Mouse (Mus musculus) CH12.LX (cell line): ENCODE measurements around the gene Prph. TPM values are rescaled to one million over a fixed set of nuclear protein-coding genes. Genes with fewer than 3 reads are reported as not detected.

Source experiments
- DNase-seq: peaks from one replicate; pipeline ENCODE4 v3.0.0-alpha.2; 2013; ENCODE audit errors: extremely low read depth
- H3K27ac ChIP-seq: 2 replicates; pipeline ENCODE4 v1.5.1; 2012; ENCODE audit warnings: low read depth, mild to moderate bottlenecking, control low read depth, moderate library complexity; ENCODE audit not compliant: insufficient read depth
- H3K27me3 ChIP-seq: replicated peaks from 2 replicates; pipeline ENCODE3; 2012; ENCODE audit warnings: inconsistent platforms
- H3K36me3 ChIP-seq, 2 experiments: replicated peaks in 1 of 2; 2 replicates each; pipeline versions ENCODE3 to v1.6.1; 2012; ENCODE audit warnings: inconsistent platforms in 1 of 2, low read length in 1 of 2, mild to moderate bottlenecking in 1 of 2, mixed read lengths in 1 of 2, moderate library complexity in 1 of 2; ENCODE audit not compliant: control insufficient read depth in 1 of 2, insufficient read depth in 1 of 2
- H3K4me1 ChIP-seq, 2 experiments: 2 replicates each; pipeline ENCODE4 v1.6.1; 2012; ENCODE audit warnings: inconsistent platforms in 1 of 2, moderate library complexity in 1 of 2; ENCODE audit not compliant: insufficient read depth in 2 of 2, control insufficient read depth in 1 of 2
- H3K4me2 ChIP-seq: 2 replicates; pipeline ENCODE4 v1.6.1; 2012; ENCODE audit warnings: low read depth, mild to moderate bottlenecking, control low read depth; ENCODE audit not compliant: poor library complexity, insufficient read depth, severe bottlenecking
- H3K4me3 ChIP-seq, 3 experiments: fragments of 150-350 bp in 1 of 3; sonication (generic) in 1 of 3; replicated peaks in 1 of 3; 2 replicates each; pipeline versions ENCODE3 to v1.5.1; 2011 to 2012; ENCODE audit warnings: low read depth in 2 of 3, low read length in 2 of 3, mild to moderate bottlenecking in 2 of 3, moderate library complexity in 2 of 3, control low read depth in 1 of 3, improper control_type of control experiment in 1 of 3, inconsistent platforms in 1 of 3, mixed read lengths in 1 of 3; ENCODE audit not compliant: poor library complexity in 1 of 3
- H3K79me2 ChIP-seq: replicated peaks from 2 replicates; pipeline ENCODE4 v1.6.1; 2012; ENCODE audit warnings: mild to moderate bottlenecking, moderate library complexity; ENCODE audit not compliant: control insufficient read depth, poor library complexity, insufficient read depth, severe bottlenecking; ENCODE audit errors: extremely low read depth
- H3K9ac ChIP-seq: 2 replicates; pipeline ENCODE4 v1.6.1; 2012; ENCODE audit warnings: low read depth, mild to moderate bottlenecking, control low read depth, moderate library complexity; ENCODE audit not compliant: insufficient read depth
- H3K9me3 ChIP-seq: replicated peaks from 2 replicates; pipeline ENCODE3; 2012; ENCODE audit warnings: low read length, inconsistent platforms, mixed read lengths
- CHD1 ChIP-seq: IDR thresholded peaks from 2 replicates; pipeline ENCODE4 v1.6.1; 2012; ENCODE audit warnings: low read depth, low read length, improper control_type of control experiment, inconsistent platforms
- ELF1 ChIP-seq: IDR thresholded peaks from 2 replicates; pipeline ENCODE4 v1.6.1; 2014; ENCODE audit warnings: low read depth, mild to moderate bottlenecking, inconsistent platforms, low read length, improper control_type of control experiment
- GABPA ChIP-seq: IDR thresholded peaks from 2 replicates; pipeline ENCODE4 v1.6.1; 2012; ENCODE audit warnings: low read depth, low read length, improper control_type of control experiment, inconsistent platforms; ENCODE audit not compliant: insufficient replicate concordance
- MAX ChIP-seq: IDR thresholded peaks from 2 replicates; pipeline ENCODE4 v1.6.1; 2011; ENCODE audit warnings: low read length, improper control_type of control experiment
- MAZ ChIP-seq: IDR thresholded peaks from 2 replicates; pipeline ENCODE4 v1.6.1; 2012; ENCODE audit warnings: low read depth, mild to moderate bottlenecking, inconsistent platforms, low read length, improper control_type of control experiment, moderate library complexity
- NRF1 ChIP-seq: IDR thresholded peaks from 2 replicates; pipeline ENCODE4 v1.6.1; 2014; ENCODE audit warnings: low read depth, mild to moderate bottlenecking, inconsistent platforms, low read length, improper control_type of control experiment, moderate library complexity
- PAX5 ChIP-seq: IDR thresholded peaks from 2 replicates; pipeline ENCODE4 v1.6.1; 2012; ENCODE audit warnings: low read length, inconsistent platforms, mixed read lengths
- POLR2AphosphoS2 ChIP-seq: IDR thresholded peaks from 2 replicates; pipeline ENCODE4 v1.6.1; 2011; ENCODE audit warnings: low read depth, low read length, improper control_type of control experiment
- RCOR1 ChIP-seq: conservative IDR thresholded peaks from 2 replicates; pipeline ENCODE4 v1.6.1; 2012; ENCODE audit warnings: low read depth, mild to moderate bottlenecking, inconsistent platforms, low read length, improper control_type of control experiment
- TBP ChIP-seq: conservative IDR thresholded peaks from 2 replicates; pipeline ENCODE4 v1.6.1; 2011; ENCODE audit warnings: low read depth, low read length, improper control_type of control experiment
- USF2 ChIP-seq: conservative IDR thresholded peaks from 2 replicates; pipeline ENCODE4 v1.6.1; 2011; ENCODE audit warnings: low read depth, low read length, improper control_type of control experiment
- dilution Hi-C: fragments of 300-500 bp; cut with MboI; formaldehyde crosslinking; loops from 2 replicates; pipeline ENCODE4 v1.14.3; 2020; ENCODE audit warnings: low sequenced_read_pairs; ENCODE audit not compliant: extremely low pct_unique_long_range_greater_than_20kb, extremely low pct_ligation_motif_present
- in situ Hi-C: fragments of 300-500 bp; cut with MboI; formaldehyde crosslinking; loops from 3 replicates; pipeline ENCODE4 v1.14.3; 2019; ENCODE audit warnings: low sequenced_read_pairs, low pct_ligation_motif_present, low pct_unique_long_range_greater_than_20kb, mixed read lengths
- polyA plus RNA-seq: library from polyadenylated mRNA; unstranded; fragments of >175 nt; gene quantifications from 2 replicates; pipeline ENCODE4 v1.2.1, GENCODE M21; 2012; ENCODE audit warnings: low read depth; ENCODE audit not compliant: insufficient read length
- total RNA-seq, 2 experiments: library from RNA; depleted of rRNA; stranded (reverse); fragments of 300-350 nt in 1 of 2; fragments of >200 nt in 1 of 2; gene quantifications; 2 replicates each; pipeline ENCODE4 v1.2.3; 2012 to 2014

Gene Prph
- total and polyA plus RNA-seq, 3 experiments = 0.12 TPM; not detected in 2

- Histone ChIP-seq H3K4me1 (peaks cover 3 to 24% of the 10 kb centered on the region in 2 experiments; a peak in 3 of 4 replicates), H3K9ac (no peak overlapping the region), H3K27me3 (no peaks in the 10 kb centered on the region), H3K27ac (no peak overlapping the region), H3K4me2 (no peak overlapping the region), H3K79me2 (no peaks in the 10 kb centered on the region), H3K36me3 (peaks cover 0 to 5% of the 10 kb centered on the region in 2 experiments), H3K9me3 (peaks cover 3% of the 10 kb centered on the region), H3K4me3 (no peak overlapping the region)
- DNase-seq = no peak
- dilution Hi-C loops (no loop called here), in situ Hi-C loops (no loop called here)
- TF ChIP-seq TBP (no peak), POLR2AphosphoS2 (no peak), NRF1 (no peak), ELF1 (no peak), USF2 (no peak)
These were observed 41.3 kb downstream of the Prph start for GRCm38 (mm10) chr15:99096061-99096793.

- H3K4me2 ChIP-seq = no peak overlapping the region
- H3K27ac ChIP-seq = no peak overlapping the region
- in situ Hi-C loops (no loop called here), dilution Hi-C loops (no loop called here)
- peaks cover 0 to 20% of the 10 kb centered on the region in 2 experiments; a peak in 2 of 4 replicates for H3K4me1 ChIP-seq
- TF ChIP-seq GABPA (no peak), MAZ (no peak), PAX5 (no peak), CHD1 (no peak)
- H3K79me2 ChIP-seq = no peaks in the 10 kb centered on the region
- no peak overlapping the region for H3K9ac ChIP-seq
- no peaks in the 10 kb centered on the region for H3K27me3 ChIP-seq
- no peak overlapping the region for H3K4me3 ChIP-seq
- no peak for DNase-seq
- H3K36me3 ChIP-seq = peaks cover 0 to 11% of the 10 kb centered on the region in 2 experiments
- H3K9me3 ChIP-seq = peaks cover 3% of the 10 kb centered on the region
These were observed 42.0 kb downstream of the Prph start for GRCm38 (mm10) chr15:99096831-99097500.

DNA sequence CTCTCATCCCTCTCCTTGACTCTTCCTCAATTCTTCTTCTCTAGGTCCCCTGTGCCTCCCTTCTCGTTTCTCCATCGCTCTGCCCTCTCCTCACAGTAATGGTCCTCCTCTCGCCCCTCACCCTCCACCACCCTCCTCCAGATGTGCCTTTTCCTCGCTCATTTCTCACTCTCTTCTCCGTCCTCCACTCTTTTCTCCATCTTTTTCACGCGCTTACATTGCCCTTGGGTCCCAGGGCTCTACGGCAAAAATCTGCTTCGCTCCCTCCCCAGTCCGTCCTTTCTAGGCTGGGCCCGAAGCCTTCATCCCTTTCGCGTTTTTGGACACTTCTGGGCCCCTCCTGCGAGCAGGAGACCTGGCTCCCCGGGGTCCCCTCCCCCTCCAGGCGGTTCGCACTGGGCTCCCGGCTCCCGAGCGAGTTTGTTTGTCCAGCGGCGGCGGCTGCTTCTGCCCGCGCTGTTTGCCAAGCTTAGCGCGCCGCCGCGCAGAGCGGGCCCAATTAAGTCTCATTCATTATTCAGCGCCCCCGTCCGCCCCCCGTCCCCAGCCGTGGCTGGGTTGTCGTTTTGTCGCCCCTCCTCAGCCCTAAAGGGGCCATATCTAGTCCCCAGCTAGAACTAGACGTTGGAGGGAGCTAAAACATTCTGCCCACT, 43.0 kb downstream of the Prph start:
- peaks cover 0 to 11% of the 10 kb centered on the region in 2 experiments for H3K36me3 ChIP-seq
- H3K9ac ChIP-seq = no peak overlapping the region
- TF ChIP-seq RCOR1 = no peak
- no peak for TF ChIP-seq NRF1
- TF ChIP-seq ELF1 = no peak
- TF ChIP-seq MAX = no peak
- TF ChIP-seq, all 38 proteins: peak for 0
- peaks cover 3% of the 10 kb centered on the region for H3K9me3 ChIP-seq
- H3K4me3 ChIP-seq = no peak overlapping the region
- H3K4me2 ChIP-seq = no peak overlapping the region
- H3K27me3 ChIP-seq = no peaks in the 10 kb centered on the region
- H3K79me2 ChIP-seq = no peaks in the 10 kb centered on the region
- dilution Hi-C loops = no loop called here
- in situ Hi-C loops = no loop called here
- no peak overlapping the region for H3K27ac ChIP-seq
- DNase-seq = no peak
- peaks cover 0 to 20% of the 10 kb centered on the region in 2 experiments; a peak in 2 of 4 replicates for H3K4me1 ChIP-seq
